ENCODE assay signal across 7 mouse cellular contexts in the genomic region with DNA sequence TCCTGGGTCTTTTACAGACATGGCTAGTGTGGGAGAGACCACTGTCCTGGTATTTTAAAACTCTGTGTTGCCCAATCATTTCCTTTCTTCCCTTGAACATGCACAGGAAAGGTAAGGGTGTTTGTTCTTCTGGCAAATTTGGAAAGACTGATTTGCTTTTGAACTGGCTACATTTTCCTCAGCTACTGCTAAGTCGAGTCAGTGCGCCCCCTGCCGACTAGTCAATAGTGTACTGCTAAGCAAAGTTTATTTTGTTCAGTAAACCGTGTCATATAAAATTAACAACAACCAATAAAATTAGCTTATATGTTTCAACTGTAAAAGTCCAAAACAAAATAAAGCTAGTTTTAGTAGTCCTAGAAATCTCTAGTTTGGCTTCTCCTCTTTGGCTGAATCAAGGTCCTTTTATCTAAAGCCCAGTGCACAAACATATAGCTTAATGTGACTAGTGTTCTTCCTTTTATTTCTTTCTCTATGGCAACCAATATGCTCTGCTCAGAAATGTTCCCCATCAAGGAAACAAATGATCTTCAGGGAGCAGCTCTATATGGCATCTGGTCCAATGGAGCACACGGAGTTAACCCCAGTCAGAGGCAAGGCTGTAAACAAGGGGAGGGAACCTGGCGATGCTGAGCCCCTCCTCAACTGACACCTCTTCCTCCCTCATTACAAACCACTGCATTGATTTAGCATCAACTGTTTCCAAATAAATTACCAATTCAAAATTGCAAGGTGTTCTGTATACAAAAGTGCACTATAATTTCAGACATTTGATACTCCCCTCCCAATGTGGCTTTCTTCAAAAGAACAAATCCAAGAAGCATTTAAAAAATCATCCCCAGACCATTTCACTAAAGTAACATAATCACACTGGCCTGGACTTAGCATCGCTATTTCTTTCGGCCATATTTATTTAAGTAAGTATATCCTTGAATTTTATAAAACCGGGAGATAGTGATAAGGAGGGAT. TPM values are rescaled to one million over a fixed set of nuclear protein-coding genes. Genes with fewer than 3 reads are reported as not detected.
DNase-seq lines count a peak whose midpoint lies in the region; ATAC-seq and TF ChIP-seq lines count a peak whose summit lies in the region.

No protein-coding gene starts in this region.

- peak overlapping the region; percentile 19; the same call in 1 of the 2 replicates for H3K9ac ChIP-seq in embryonic facial prominence, embryonic 14.5 days (ENCODE audit: low read depth, low read length)
- H3K9ac ChIP-seq in liver, postnatal 0 days (replicated peaks) = no peak overlapping the region

- TF ChIP-seq POLR2A in kidney, adult 2 months (IDR thresholded peaks at IDR 0.05; ENCODE audit: low read depth, low read length) = no peak

- H3K4me2 ChIP-seq in embryonic facial prominence, embryonic 14.5 days (ENCODE audit: low read depth, low read length) = peak overlapping the region; percentile 31
- no peak overlapping the region for H3K4me2 ChIP-seq in liver, postnatal 0 days (ENCODE audit: low read depth, low read length)

- TF ChIP-seq CTCF in kidney, adult 2 months (conservative IDR thresholded peaks at IDR 0.05; ENCODE audit: insufficient read depth, insufficient read length, low read depth, low read length) = peak; percentile 74
- peak; percentile 69 for TF ChIP-seq CTCF in liver, postnatal 0 days (IDR thresholded peaks at IDR 0.05; ENCODE audit: low read depth)

- 4% methylated on average over 9 of the region's 9 CpGs for WGBS in embryonic facial prominence, embryonic 14.5 days
- 11% methylated on average over 9 of the region's 9 CpGs for WGBS in kidney, adult 2 months
- WGBS in liver, postnatal 0 days (ENCODE audit: insufficient replicate concordance) = 7% methylated on average over 9 of the region's 9 CpGs

- peak overlapping the region; percentile 63 for H3K4me3 ChIP-seq in embryonic facial prominence, embryonic 14.5 days (ENCODE audit: low read depth, low read length)
- no peak overlapping the region for H3K4me3 ChIP-seq in kidney, adult 2 months (ENCODE audit: insufficient read depth, low read depth, low read length)
- no peak overlapping the region for H3K4me3 ChIP-seq in liver, postnatal 0 days (ENCODE audit: low read depth, low read length)

- no peak for TF ChIP-seq EP300 in liver, postnatal 0 days (IDR thresholded peaks at IDR 0.05; ENCODE audit: low read depth)

- peak overlapping the region; percentile 19; the same call in 1 of the 2 replicates for H3K27ac ChIP-seq in embryonic facial prominence, embryonic 14.5 days (replicated peaks; ENCODE audit: low read depth, low read length)
- peak overlapping the region; percentile 55; the same call in 1 of the 2 replicates for H3K27ac ChIP-seq in kidney, adult 2 months (ENCODE audit: insufficient read depth, low read depth, low read length)
- H3K27ac ChIP-seq in liver, postnatal 0 days (ENCODE audit: low read depth) = no peak overlapping the region

- no peak for ATAC-seq in embryonic facial prominence, embryonic 14.5 days (ENCODE audit: low read depth)
- ATAC-seq in liver, postnatal 0 days = no peak

- no peaks in the 10 kb centered on the region for H3K9me3 ChIP-seq in embryonic facial prominence, embryonic 14.5 days (ENCODE audit: control insufficient read depth, low read length)
- H3K9me3 ChIP-seq in liver, postnatal 0 days (ENCODE audit: low read length) = no peaks in the 10 kb centered on the region

- H3K27me3 ChIP-seq in embryonic facial prominence, embryonic 14.5 days (replicated peaks; ENCODE audit: control insufficient read depth, insufficient read depth, low read length) = peaks cover 86% of the 10 kb centered on the region
- H3K27me3 ChIP-seq in kidney, adult 2 months (replicated peaks; ENCODE audit: control insufficient read depth, insufficient read depth, low read length) = no peaks in the 10 kb centered on the region
- peaks cover 89% of the 10 kb centered on the region for H3K27me3 ChIP-seq in liver, postnatal 0 days (ENCODE audit: insufficient read depth, low read length)

- H3K4me1 ChIP-seq in embryonic facial prominence, embryonic 14.5 days (ENCODE audit: control insufficient read depth, insufficient read depth, low read length) = 0 out of 2 replicates have a peak, but pooled peaks cover 3% of the 10 kb centered on the region
- H3K4me1 ChIP-seq in kidney, adult 2 months (ENCODE audit: control insufficient read depth, insufficient read depth, low read length) = no peaks in the 10 kb centered on the region
- no peaks in the 10 kb centered on the region for H3K4me1 ChIP-seq in liver, postnatal 0 days (ENCODE audit: insufficient read depth)

- H3K36me3 ChIP-seq in embryonic facial prominence, embryonic 14.5 days (ENCODE audit: control insufficient read depth, insufficient read depth, low read length) = no peaks in the 10 kb centered on the region
- no peaks in the 10 kb centered on the region for H3K36me3 ChIP-seq in kidney, adult 2 months (ENCODE audit: control insufficient read depth, insufficient read depth, low read length)
- no peaks in the 10 kb centered on the region for H3K36me3 ChIP-seq in liver, postnatal 0 days (replicated peaks; ENCODE audit: insufficient read depth, low read length)

- peak; percentile 90 to 93 for DNase-seq in left cerebral cortex, adult 18-20 months (ENCODE audit: low spot score in 2 of 2)
- DNase-seq in left cerebral cortex, adult 11 months (ENCODE audit: low spot score) = no peak
- peak; percentile 63 to 77 for DNase-seq in adrenal gland, postnatal 36 days
- peak; percentile 91 for DNase-seq in embryonic facial prominence, embryonic 14.5 days (ENCODE audit: low spot score)
- DNase-seq in kidney, adult 2 months = peak; percentile 83
- peak; percentile 73 for DNase-seq in liver, postnatal 0 days
- DNase-seq in right cerebral cortex, postnatal 10 days (ENCODE audit: low spot score in 2 of 2) = peak; percentile 91 to 95

RNA-seq across cellular contexts. Expression of gene Pou3f3, which starts 4.1 kb away (rescaled TPM):
- 10 to 100 TPM; 57.7 to 58.2 TPM for total RNA-seq in left cerebral cortex, adult 18-20 months (2021)
- total RNA-seq in adrenal gland, postnatal 36 days (2021) = under 1 TPM in 1 of 2 experiments, not detected in 1; 0.07 TPM
- 2.9 and 3.4 TPM in 2 replicates for polyA plus RNA-seq in embryonic facial prominence, embryonic 14.5 days (2014; fragmentation: Nextera tagmentation; extraction: Ambion mirVana)
- 14.4 and 18.0 TPM in 2 replicates for polyA plus RNA-seq in kidney, adult 2 months (2012; rRNA removed)
- not detected in 2 replicates for polyA plus RNA-seq in liver, postnatal 0 days (2015; fragmentation: Nextera tagmentation; extraction: Ambion mirVana)
